Comparison of ENCODE assay signal across 17 mouse cellular contexts in genomic region chr6:30679567-30679966, GRCm38 (mm10). TPM values are rescaled to one million over a fixed set of nuclear protein-coding genes. Genes with fewer than 3 reads are reported as not detected.
DNase-seq lines count a peak whose midpoint lies in the region; ATAC-seq lines count a peak whose summit lies in the region.
"Had no signal": no experiment of that assay in that cellular context is flagged by ENCODE, and none has a peak within 500 bp of the region (broad histone marks: within the 10 kb centered on the region; RNA-seq: fewer than 3 reads in every experiment).

No protein-coding gene starts in this region.

- WGBS in kidney, embryonic 15.5 days: 18% methylated on average over 5 of the region's 5 CpGs
- WGBS in embryonic facial prominence, embryonic 15.5 days: 66% methylated on average over 5 of the region's 5 CpGs
- 58% methylated on average over 5 of the region's 5 CpGs for WGBS in hindbrain, embryonic 15.5 days
- WGBS in midbrain, embryonic 15.5 days: 77% methylated on average over 5 of the region's 5 CpGs

- no peaks in the 10 kb centered on the region for H3K36me3 ChIP-seq in kidney, embryonic 15.5 days
- no peaks in the 10 kb centered on the region for H3K36me3 ChIP-seq in embryonic facial prominence, embryonic 15.5 days
- no peaks in the 10 kb centered on the region for H3K36me3 ChIP-seq in hindbrain, embryonic 15.5 days
- H3K36me3 ChIP-seq in midbrain, embryonic 15.5 days (replicated peaks): no peaks in the 10 kb centered on the region

- no peak overlapping the region for H3K9ac ChIP-seq in kidney, embryonic 15.5 days
- no peak overlapping the region for H3K9ac ChIP-seq in embryonic facial prominence, embryonic 15.5 days
- H3K9ac ChIP-seq in hindbrain, embryonic 15.5 days: no peak overlapping the region
- peak overlapping the region; percentile 6; the same call in 1 of the 2 replicates for H3K9ac ChIP-seq in midbrain, embryonic 15.5 days
- H3K9ac ChIP-seq: liver, postnatal 0 days had no signal

- 0 out of 2 replicates have a peak, but pooled peaks have one; percentile 40 for ATAC-seq in kidney, embryonic 15.5 days (replicated peaks; ENCODE audit: low FRiP score)
- no peak for ATAC-seq in embryonic facial prominence, embryonic 15.5 days (ENCODE audit: insufficient number of reproducible peaks, low FRiP score, low TSS enrichment, low read depth)
- no peak for ATAC-seq in hindbrain, embryonic 15.5 days (ENCODE audit: low FRiP score, low read depth)
- ATAC-seq in midbrain, embryonic 15.5 days (replicated peaks): no peak
- ATAC-seq: liver, postnatal 0 days had no signal

- no peaks in the 10 kb centered on the region for H3K27me3 ChIP-seq in kidney, embryonic 15.5 days
- no peaks in the 10 kb centered on the region for H3K27me3 ChIP-seq in embryonic facial prominence, embryonic 15.5 days
- H3K27me3 ChIP-seq in hindbrain, embryonic 15.5 days: no peaks in the 10 kb centered on the region
- no peaks in the 10 kb centered on the region for H3K27me3 ChIP-seq in midbrain, embryonic 15.5 days (replicated peaks)

- no peak overlapping the region for H3K4me3 ChIP-seq in kidney, embryonic 15.5 days (replicated peaks)
- no peak overlapping the region for H3K4me3 ChIP-seq in embryonic facial prominence, embryonic 15.5 days (replicated peaks)
- H3K4me3 ChIP-seq in hindbrain, embryonic 15.5 days: no peak overlapping the region
- H3K4me3 ChIP-seq in midbrain, embryonic 15.5 days: no peak overlapping the region
- H3K4me3 ChIP-seq: erythroblast, embryonic 14.5 days; left cerebral cortex, adult 2 months; myocyte had no signal

- H3K9me3 ChIP-seq in kidney, embryonic 15.5 days (replicated peaks): no peaks in the 10 kb centered on the region
- H3K9me3 ChIP-seq in embryonic facial prominence, embryonic 15.5 days (replicated peaks): no peaks in the 10 kb centered on the region
- H3K9me3 ChIP-seq in hindbrain, embryonic 15.5 days: no peaks in the 10 kb centered on the region
- H3K9me3 ChIP-seq in midbrain, embryonic 15.5 days: no peaks in the 10 kb centered on the region

- H3K4me1 ChIP-seq in kidney, embryonic 15.5 days: peaks cover 56% of the 10 kb centered on the region
- H3K4me1 ChIP-seq in embryonic facial prominence, embryonic 15.5 days: peaks cover 52% of the 10 kb centered on the region
- H3K4me1 ChIP-seq in hindbrain, embryonic 15.5 days (replicated peaks): peaks cover 37% of the 10 kb centered on the region
- H3K4me1 ChIP-seq in midbrain, embryonic 15.5 days: peaks cover 41% of the 10 kb centered on the region

- H3K27ac ChIP-seq in kidney, embryonic 15.5 days: peak overlapping the region; percentile 69
- H3K27ac ChIP-seq in embryonic facial prominence, embryonic 15.5 days (replicated peaks): peak overlapping the region; percentile 79; the same call in 1 of the 2 replicates
- H3K27ac ChIP-seq in hindbrain, embryonic 15.5 days (replicated peaks): 0 out of 2 replicates have a peak overlapping the region, but pooled peaks have one; percentile 32
- peak overlapping the region; percentile 70 for H3K27ac ChIP-seq in midbrain, embryonic 15.5 days
- H3K27ac ChIP-seq: left cerebral cortex, adult 2 months had no signal

- DNase-seq in kidney, adult 9 months: no peak
- DNase-seq in frontal cortex, postnatal 10 days (ENCODE audit: low spot score in 2 of 2): no peak
- no peak for DNase-seq in cerebellum, adult 11 months
- no peak for DNase-seq in adrenal gland, postnatal 36 days
- DNase-seq: adrenal gland, postnatal 14 days; cerebellum, adult 2 months; gastrocnemius, postnatal 25 days; kidney, adult 8-10 months; liver, postnatal 0 days; thymus, postnatal 36 days had no signal

- H3K4me2 ChIP-seq in kidney, embryonic 15.5 days: no peak overlapping the region
- H3K4me2 ChIP-seq in embryonic facial prominence, embryonic 15.5 days (replicated peaks): no peak overlapping the region
- H3K4me2 ChIP-seq in hindbrain, embryonic 15.5 days: no peak overlapping the region
- H3K4me2 ChIP-seq in midbrain, embryonic 15.5 days: no peak overlapping the region

RNA-seq across cellular contexts. Expression of gene Cep41, which starts 14.0 kb away (rescaled TPM):
- 23.5 and 24.9 TPM in 2 replicates for polyA plus RNA-seq in kidney, embryonic 15.5 days (2015; fragmentation: Nextera tagmentation; extraction: Ambion mirVana)
- 30.9 and 33.1 TPM in 2 replicates for polyA plus RNA-seq in embryonic facial prominence, embryonic 15.5 days (2015; fragmentation: Nextera tagmentation; extraction: Ambion mirVana)
- 11.7 and 12.7 TPM in 2 replicates for polyA plus RNA-seq in hindbrain, embryonic 15.5 days (2015; fragmentation: Nextera tagmentation; extraction: Ambion mirVana)
- polyA plus RNA-seq in midbrain, embryonic 15.5 days (2015; fragmentation: Nextera tagmentation; extraction: Ambion mirVana): 13.6 and 14.0 TPM in 2 replicates
- 1 to 10 TPM; 6.1 to 9.6 TPM for total RNA-seq in adrenal gland, postnatal 36 days (2021)

RNA-seq across cellular contexts. Expression of gene Cpa1, which starts 40.5 kb away (rescaled TPM):
- 1.8 and 3.0 TPM in 2 replicates for polyA plus RNA-seq in kidney, embryonic 15.5 days (2015; fragmentation: Nextera tagmentation; extraction: Ambion mirVana)
- polyA plus RNA-seq in embryonic facial prominence, embryonic 15.5 days (2015; fragmentation: Nextera tagmentation; extraction: Ambion mirVana): 0.98 and 1.2 TPM in 2 replicates
- polyA plus RNA-seq in hindbrain, embryonic 15.5 days (2015; fragmentation: Nextera tagmentation; extraction: Ambion mirVana): 0.73 and 1.0 TPM in 2 replicates
- 0.63 and 0.89 TPM in 2 replicates for polyA plus RNA-seq in midbrain, embryonic 15.5 days (2015; fragmentation: Nextera tagmentation; extraction: Ambion mirVana)
- total RNA-seq in adrenal gland, postnatal 36 days (2021): not detected
- total RNA-seq: gastrocnemius, postnatal 25 days; left cerebral cortex, adult 2 months had no signal
- polyA plus RNA-seq: cerebellum, adult 2 months; erythroblast, embryonic 14.5 days had no signal

RNA-seq across cellular contexts. Expression of gene Mest, which starts 43.8 kb away (rescaled TPM):
- 2,036 and 2,131 TPM in 2 replicates for polyA plus RNA-seq in kidney, embryonic 15.5 days (2015; fragmentation: Nextera tagmentation; extraction: Ambion mirVana)
- polyA plus RNA-seq in embryonic facial prominence, embryonic 15.5 days (2015; fragmentation: Nextera tagmentation; extraction: Ambion mirVana): 1,312 and 1,376 TPM in 2 replicates
- 321 and 324 TPM in 2 replicates for polyA plus RNA-seq in hindbrain, embryonic 15.5 days (2015; fragmentation: Nextera tagmentation; extraction: Ambion mirVana)
- 344 and 374 TPM in 2 replicates for polyA plus RNA-seq in midbrain, embryonic 15.5 days (2015; fragmentation: Nextera tagmentation; extraction: Ambion mirVana)
- 10 to 100 TPM; 54.1 to 68.9 TPM for total RNA-seq in adrenal gland, postnatal 36 days (2021)
